Mouse (Mus musculus) CD4-positive naive resting alpha-beta T cell, adult 57 days (primary cell): ENCODE results near the gene F7. TPM values are rescaled to one million over a fixed set of nuclear protein-coding genes. Genes with fewer than 3 reads are reported as not detected.

ENCODE experiments used
- total RNA-seq: library from RNA; stranded (reverse); gene quantifications from one replicate; pipeline ENCODE4 v1.2.4, GENCODE M21; 2023

The F7 gene
- not detected for total RNA-seq

GRCm38 (mm10) chr8:13025487-13026224, at the start of gene F7:
TSS of gene F7 (plus strand) at chr8:13026034.

DNA sequence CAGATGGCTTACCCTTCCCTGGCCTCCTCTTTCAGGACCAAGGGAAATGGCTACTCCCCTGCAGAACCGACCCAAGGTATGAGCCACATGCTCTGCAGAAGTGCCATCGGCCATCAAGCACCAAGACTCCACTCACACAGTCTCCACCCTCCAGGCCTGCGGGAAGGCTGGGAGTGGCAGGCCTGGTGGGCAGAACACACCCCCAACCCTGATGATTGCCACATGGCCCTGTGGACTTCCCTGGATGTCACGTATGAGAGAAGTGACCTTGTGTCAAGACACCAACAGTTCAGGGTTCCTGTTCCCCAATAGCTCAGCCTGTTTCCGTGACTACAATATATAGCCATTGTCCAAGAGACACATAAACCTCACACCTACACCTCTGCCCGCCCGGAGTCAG, 11.2 kb downstream of the F7 start, which contains the start of gene F10:
F10 (plus strand) TSS at position 294 of the 400 bp plus-strand sequence.

GRCm38 (mm10) chr8:13060441-13061150, 34.8 kb downstream of the F7 start, which contains the start of gene Proz:
TSS of gene Proz (plus strand) at chr8:13060914.

Other genes starting within 250 kb of the F7 start
- gene Mcf2l, start 152.2 kb upstream of the F7 start, total RNA-seq: 0.38 TPM
- gene F10, start 11.3 kb downstream of the F7 start, total RNA-seq: not detected
- not detected for gene Proz, start 34.9 kb downstream of the F7 start, total RNA-seq
- gene Pcid2, start 79.4 kb downstream of the F7 start, total RNA-seq: 38.9 TPM
- 42.4 TPM for gene Cul4a, start 79.6 kb downstream of the F7 start, total RNA-seq
- gene Lamp1, start 133.1 kb downstream of the F7 start, total RNA-seq: 95.8 TPM
- gene Grtp1, start 174.6 kb downstream of the F7 start, total RNA-seq: not detected
- gene Adprhl1, start 228.1 kb downstream of the F7 start, total RNA-seq: not detected